Mouse (Mus musculus) brain, embryonic 14.5 days (tissue): ENCODE measurements at regions not wholly inside any gene's neighbourhood (a gene's known extent, or its start where the extent isn't known, plus 50 kb on each side); places are given as distances from the start of the nearest gene placed in this dataset.

Experiments used
- CTCF ChIP-seq: fragments of 200-500 bp; IDR thresholded peaks from 2 replicates; pipeline ENCODE4 v1.5.1; 2012; ENCODE audit warnings: inconsistent platforms, mild to moderate bottlenecking, moderate library complexity, borderline replicate concordance; ENCODE audit not compliant: insufficient read depth, insufficient read length; ENCODE audit errors: extremely low read depth
- POLR2A ChIP-seq: fragments of 200-500 bp; IDR thresholded peaks from 2 replicates; pipeline ENCODE4 v1.6.1; 2012; ENCODE audit warnings: mild to moderate bottlenecking, inconsistent platforms, borderline replicate concordance; ENCODE audit not compliant: poor library complexity, insufficient read depth, insufficient read length, severe bottlenecking; ENCODE audit errors: extremely low read depth

DNA sequence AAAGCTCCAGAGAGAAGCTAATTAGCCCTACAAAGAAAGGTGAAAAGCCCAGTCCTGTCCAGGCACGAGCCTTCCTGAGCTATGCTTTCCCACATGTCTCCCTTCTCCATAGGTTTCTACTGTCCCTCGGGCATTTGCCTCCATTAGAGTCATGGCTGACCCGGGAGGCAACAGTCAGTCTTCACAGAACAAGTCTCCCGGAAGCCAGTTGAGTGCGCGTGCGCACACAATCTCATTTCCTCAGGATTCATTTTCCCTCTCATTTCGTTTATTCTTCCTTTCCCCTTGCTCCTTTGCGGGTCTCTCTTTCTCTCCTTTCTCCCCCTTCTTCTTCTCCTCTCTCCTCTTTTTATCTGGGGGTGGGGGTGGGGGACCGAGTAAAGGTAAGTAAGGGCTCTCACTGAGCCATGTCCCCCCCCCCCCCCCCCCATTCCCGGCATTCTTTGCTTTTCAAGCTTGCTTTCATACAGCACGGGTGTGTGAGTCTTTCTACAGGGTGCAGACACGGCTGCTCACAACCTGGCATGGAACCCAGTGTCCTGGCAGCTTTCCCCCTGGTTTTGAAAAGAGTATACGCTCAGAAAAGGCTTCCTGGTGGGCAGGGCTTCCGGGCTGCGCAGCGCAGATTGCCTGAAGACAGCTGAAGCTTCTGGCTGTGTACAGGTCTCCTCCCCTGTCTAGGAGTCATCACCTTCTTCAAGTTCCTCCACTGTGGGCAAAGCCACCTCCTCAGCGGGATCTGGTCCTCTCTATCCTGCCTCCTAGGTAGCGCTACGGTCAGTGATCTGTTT is 289.8 kb upstream of the Klf3 start:
- no peak for TF ChIP-seq CTCF
- no peak for TF ChIP-seq POLR2A
